Mouse (Mus musculus): Measurements from ENCODE around the gene Vamp4. TPM values are rescaled to one million over a fixed set of nuclear protein-coding genes. Genes with fewer than 3 reads are reported as not detected.

Gene Vamp4
- polyA plus RNA-seq, 1 experiment: 5.4 TPM

DNA sequence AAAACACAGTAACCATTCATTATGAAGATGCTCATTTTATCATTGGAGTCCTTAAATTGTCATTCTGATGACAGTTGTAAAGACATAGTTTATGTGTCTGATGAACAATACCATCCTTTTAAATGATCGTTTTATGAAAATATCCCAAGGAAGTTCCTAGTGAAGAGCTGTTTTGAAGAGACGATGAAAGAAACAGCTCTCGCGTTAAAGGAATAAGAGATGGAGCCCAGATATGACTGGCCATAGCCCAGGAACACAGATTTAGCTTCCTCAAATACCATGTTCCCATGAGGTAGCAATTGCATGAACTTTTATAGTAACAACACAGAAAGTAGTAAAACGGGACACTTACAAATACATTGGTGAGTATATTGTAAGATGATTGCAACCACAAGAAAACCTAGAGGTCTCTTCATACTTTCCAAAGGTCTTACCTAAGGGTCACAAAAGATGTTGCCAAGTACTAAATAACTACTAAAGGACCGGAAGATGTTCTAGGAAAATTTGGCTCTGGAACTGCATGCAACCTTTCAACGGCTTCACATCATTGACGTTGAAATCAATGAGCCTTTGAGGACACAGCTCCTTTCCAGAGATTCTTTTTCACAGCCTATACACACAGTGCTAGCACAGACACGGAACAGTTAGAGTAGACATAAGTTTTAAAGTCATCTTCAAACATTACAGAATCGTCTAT, 21.2 kb upstream of the Vamp4 start:
- TF ChIP-seq FLI1 (IDR thresholded peaks at IDR 0.05; ENCODE audit: low read length) (no peak), GATA1 (IDR thresholded peaks at IDR 0.05; ENCODE audit: borderline replicate concordance, low read length) (no peak)
- no peaks in the 10 kb centered on the region for H3K9me3 ChIP-seq
- no peaks in the 10 kb centered on the region for H3K27me3 ChIP-seq (replicated peaks)
- H3K4me1 ChIP-seq: peaks cover 43% of the 10 kb centered on the region
- H3K36me3 ChIP-seq (replicated peaks; ENCODE audit: low read length): peaks cover 24% of the 10 kb centered on the region
- peak overlapping the region; percentile 97 for H3K4me3 ChIP-seq (replicated peaks)

GRCm38 (mm10) chr1:162549615-162550283, 20.6 kb upstream of the Vamp4 start:
- TF ChIP-seq GATA1 (IDR thresholded peaks at IDR 0.05; ENCODE audit: borderline replicate concordance, low read length) (no peak), FLI1 (IDR thresholded peaks at IDR 0.05; ENCODE audit: low read length) (no peak)
- Histone ChIP-seq H3K4me1 (peaks cover 40% of the 10 kb centered on the region), H3K9me3 (no peaks in the 10 kb centered on the region), H3K27me3 (replicated peaks) (peaks cover 2% of the 10 kb centered on the region), H3K4me3 (replicated peaks) (no peak overlapping the region), H3K36me3 (replicated peaks; ENCODE audit: low read length) (peaks cover 17% of the 10 kb centered on the region)

GRCm38 (mm10) chr1:162552956-162553355, 17.4 kb upstream of the Vamp4 start:
- TF ChIP-seq FLI1 (IDR thresholded peaks at IDR 0.05; ENCODE audit: low read length) (no peak), GATA1 (IDR thresholded peaks at IDR 0.05; ENCODE audit: borderline replicate concordance, low read length) (no peak)
- Histone ChIP-seq H3K36me3 (replicated peaks; ENCODE audit: low read length) (no peaks in the 10 kb centered on the region), H3K4me1 (peaks cover 9% of the 10 kb centered on the region), H3K27me3 (replicated peaks) (peaks cover 7% of the 10 kb centered on the region), H3K9me3 (no peaks in the 10 kb centered on the region), H3K4me3 (replicated peaks) (no peak overlapping the region)

DNA sequence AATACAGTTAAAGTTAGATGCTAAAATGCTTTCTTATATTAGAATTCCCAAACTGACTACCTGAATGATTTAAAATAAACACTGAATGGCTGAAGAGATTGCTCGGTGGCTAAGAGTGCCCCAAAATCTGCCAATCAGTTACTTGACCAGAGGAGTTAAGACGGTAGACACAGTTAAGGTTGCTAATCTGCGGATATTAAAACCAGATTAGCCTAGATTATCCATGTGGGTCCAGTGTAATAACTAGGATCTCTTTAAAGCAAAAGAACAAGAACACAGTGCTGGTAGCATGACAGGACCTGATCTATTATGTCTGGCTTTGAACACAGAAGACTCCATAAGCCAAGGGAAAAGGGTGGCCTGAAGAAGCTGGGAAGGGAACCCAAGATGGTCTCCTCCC, 16.1 kb upstream of the Vamp4 start:
- no peaks in the 10 kb centered on the region for H3K36me3 ChIP-seq (replicated peaks; ENCODE audit: low read length)
- no peak for TF ChIP-seq FLI1 (IDR thresholded peaks at IDR 0.05; ENCODE audit: low read length)
- no peak for TF ChIP-seq GATA1 (IDR thresholded peaks at IDR 0.05; ENCODE audit: borderline replicate concordance, low read length)
- H3K27me3 ChIP-seq (replicated peaks): peaks cover 7% of the 10 kb centered on the region
- H3K9me3 ChIP-seq: no peaks in the 10 kb centered on the region
- H3K4me1 ChIP-seq: peaks cover 2% of the 10 kb centered on the region; the same call in 1 of the 2 replicates
- H3K4me3 ChIP-seq (replicated peaks): no peak overlapping the region

DNA sequence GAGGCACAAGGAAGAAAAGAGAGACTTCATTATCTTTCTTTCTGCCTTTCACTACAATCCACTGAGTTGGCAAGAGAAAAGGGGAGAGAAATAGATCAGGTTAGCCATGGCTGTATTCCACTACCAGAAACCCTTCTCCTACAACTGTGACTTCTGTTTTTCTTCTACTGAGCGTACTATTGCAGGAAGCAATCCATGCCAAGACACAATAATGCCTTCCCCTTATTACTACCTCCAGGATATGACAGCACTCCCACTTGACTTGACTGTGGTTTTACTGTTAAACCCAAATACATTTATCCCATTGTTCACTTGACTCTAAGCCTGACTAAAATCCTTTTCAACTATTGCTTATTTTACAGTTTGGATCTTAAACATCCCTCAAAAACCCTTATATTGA, 7.1 kb upstream of the Vamp4 start:
- H3K4me3 ChIP-seq (replicated peaks): no peak overlapping the region
- 0 out of 2 replicates have a peak, but pooled peaks cover 4% of the 10 kb centered on the region for H3K9me3 ChIP-seq
- H3K27me3 ChIP-seq (replicated peaks): peaks cover 16% of the 10 kb centered on the region
- no peaks in the 10 kb centered on the region for H3K36me3 ChIP-seq (replicated peaks; ENCODE audit: low read length)
- H3K4me1 ChIP-seq: peaks cover 22% of the 10 kb centered on the region
- TF ChIP-seq FLI1 (IDR thresholded peaks at IDR 0.05; ENCODE audit: low read length) (no peak), GATA1 (IDR thresholded peaks at IDR 0.05; ENCODE audit: borderline replicate concordance, low read length) (no peak)

GRCm38 (mm10) chr1:162564992-162565391, 5.3 kb upstream of the Vamp4 start:
- no peaks in the 10 kb centered on the region for H3K36me3 ChIP-seq (replicated peaks; ENCODE audit: low read length)
- TF ChIP-seq GATA1 (IDR thresholded peaks at IDR 0.05; ENCODE audit: borderline replicate concordance, low read length): no peak
- TF ChIP-seq FLI1 (IDR thresholded peaks at IDR 0.05; ENCODE audit: low read length): no peak
- 0 out of 2 replicates have a peak, but pooled peaks cover 4% of the 10 kb centered on the region for H3K9me3 ChIP-seq
- H3K27me3 ChIP-seq (replicated peaks): peaks cover 14% of the 10 kb centered on the region
- H3K4me3 ChIP-seq (replicated peaks): no peak overlapping the region
- peaks cover 33% of the 10 kb centered on the region for H3K4me1 ChIP-seq

GRCm38 (mm10) chr1:162567351-162567750, 3.0 kb upstream of the Vamp4 start:
- no peaks in the 10 kb centered on the region for H3K9me3 ChIP-seq
- H3K4me3 ChIP-seq (replicated peaks): no peak overlapping the region
- H3K27me3 ChIP-seq (replicated peaks): peaks cover 6% of the 10 kb centered on the region
- peaks cover 40% of the 10 kb centered on the region for H3K4me1 ChIP-seq
- TF ChIP-seq FLI1 (IDR thresholded peaks at IDR 0.05; ENCODE audit: low read length) (no peak), GATA1 (IDR thresholded peaks at IDR 0.05; ENCODE audit: borderline replicate concordance, low read length) (no peak)
- H3K36me3 ChIP-seq (replicated peaks; ENCODE audit: low read length): no peaks in the 10 kb centered on the region

DNA sequence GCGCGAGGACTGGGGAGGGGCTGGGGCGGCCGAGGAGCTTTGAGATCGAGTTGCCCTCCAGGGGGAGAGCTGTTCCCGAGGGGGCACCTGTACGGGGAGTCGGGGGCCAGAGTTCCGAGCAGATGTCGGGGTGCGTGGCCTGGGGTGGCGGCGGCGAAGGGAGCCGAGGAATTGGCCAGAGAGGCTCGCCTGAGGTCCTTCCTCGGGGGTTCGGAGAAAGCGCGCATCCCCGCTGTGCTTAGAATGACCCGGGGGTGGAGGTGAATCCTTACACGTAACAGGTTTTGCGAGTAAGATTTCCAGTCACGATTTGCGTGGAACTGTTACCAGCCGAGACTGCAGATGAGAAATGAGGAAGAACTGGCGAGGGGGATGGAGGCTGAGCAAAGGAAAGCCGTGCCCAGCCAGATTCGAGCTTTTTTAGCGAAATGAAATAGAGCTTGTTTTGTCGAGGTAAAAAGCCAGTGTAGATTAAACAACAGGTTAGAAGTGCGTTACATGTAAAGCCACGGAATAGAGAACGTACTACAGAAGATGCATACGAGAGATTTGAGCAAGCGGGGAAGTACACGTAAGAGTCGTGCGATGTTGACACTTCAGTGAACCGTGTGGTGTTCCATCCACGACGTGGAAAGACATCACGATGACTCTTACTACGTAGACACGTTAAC, 751 bp downstream of the Vamp4 start:
- Histone ChIP-seq H3K27me3 (replicated peaks) (peaks cover 4% of the 10 kb centered on the region), H3K4me1 (peaks cover 35% of the 10 kb centered on the region), H3K36me3 (replicated peaks; ENCODE audit: low read length) (peaks cover 18% of the 10 kb centered on the region), H3K9me3 (no peaks in the 10 kb centered on the region), H3K4me3 (replicated peaks) (peak overlapping the region; percentile 96)
- TF ChIP-seq FLI1 (IDR thresholded peaks at IDR 0.05; ENCODE audit: low read length): no peak
- no peak for TF ChIP-seq GATA1 (IDR thresholded peaks at IDR 0.05; ENCODE audit: borderline replicate concordance, low read length)

- Histone ChIP-seq H3K27me3 (replicated peaks) (no peaks in the 10 kb centered on the region), H3K4me1 (peaks cover 15% of the 10 kb centered on the region), H3K4me3 (replicated peaks) (no peak overlapping the region), H3K9me3 (no peaks in the 10 kb centered on the region), H3K36me3 (replicated peaks; ENCODE audit: low read length) (peaks cover 47% of the 10 kb centered on the region)
- TF ChIP-seq GATA1 (IDR thresholded peaks at IDR 0.05; ENCODE audit: borderline replicate concordance, low read length) (no peak), FLI1 (IDR thresholded peaks at IDR 0.05; ENCODE audit: low read length) (no peak)
These were observed 4.8 kb downstream of the Vamp4 start for GRCm38 (mm10) chr1:162575098-162575497.

DNA sequence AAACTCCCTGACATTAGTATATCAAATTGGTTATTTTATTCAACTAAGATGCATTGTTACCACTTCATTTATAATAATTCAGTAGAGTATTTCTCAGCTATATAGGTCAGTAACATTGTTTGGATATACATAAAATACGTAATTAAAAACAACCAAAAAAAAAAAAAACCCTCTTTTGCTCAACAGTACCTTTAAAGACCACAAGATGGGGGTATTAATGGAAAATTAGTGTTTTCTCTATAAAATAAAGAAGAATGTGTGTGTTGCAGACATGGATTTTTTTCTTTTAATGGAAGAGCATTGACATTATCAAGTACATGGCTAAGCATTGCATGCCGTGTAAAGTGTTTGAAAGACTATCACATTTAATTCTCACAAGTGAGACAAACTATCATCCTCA, 12.6 kb downstream of the Vamp4 start:
- TF ChIP-seq FLI1 (IDR thresholded peaks at IDR 0.05; ENCODE audit: low read length) (no peak), GATA1 (IDR thresholded peaks at IDR 0.05; ENCODE audit: borderline replicate concordance, low read length) (no peak)
- peaks cover 48% of the 10 kb centered on the region for H3K36me3 ChIP-seq (replicated peaks; ENCODE audit: low read length)
- no peaks in the 10 kb centered on the region for H3K27me3 ChIP-seq (replicated peaks)
- peaks cover 8% of the 10 kb centered on the region for H3K4me1 ChIP-seq
- no peak overlapping the region for H3K4me3 ChIP-seq (replicated peaks)
- H3K9me3 ChIP-seq: no peaks in the 10 kb centered on the region

Measured in megakaryocyte, embryonic 14.5 days (primary cell).